8 mouse cellular contexts compared by ENCODE assay signal in the genomic region with DNA sequence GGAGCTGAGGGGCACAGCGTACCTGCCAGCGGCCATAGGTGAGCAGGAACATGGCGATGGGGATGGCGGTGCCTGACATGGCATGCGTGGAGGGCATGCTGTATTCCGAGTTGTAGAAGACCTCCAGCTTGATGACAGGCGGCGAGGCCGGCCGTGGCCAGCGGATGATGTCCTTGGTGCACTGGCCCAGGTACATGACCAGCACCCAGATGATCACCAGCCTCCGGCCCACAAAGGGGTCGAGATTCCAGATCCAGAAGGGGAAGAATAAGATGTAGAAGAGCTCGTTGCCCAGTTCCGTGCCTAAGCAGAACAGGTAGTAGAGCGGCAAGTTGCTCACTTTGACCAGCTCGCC. TPM values are rescaled to one million over a fixed set of nuclear protein-coding genes. Genes with fewer than 3 reads are reported as not detected.
DNase-seq lines count a peak whose midpoint lies in the region; ATAC-seq lines count a peak whose summit lies in the region.

No protein-coding gene starts in this region.

- H3K36me3 ChIP-seq in midbrain, embryonic 11.5 days (ENCODE audit: control insufficient read depth, insufficient read depth, low read length) = no peaks in the 10 kb centered on the region

- peak overlapping the region; percentile 93 for H3K9ac ChIP-seq in midbrain, embryonic 11.5 days (ENCODE audit: low read length)

- no peak; the same call in none of the 2 replicates for ATAC-seq in midbrain, embryonic 11.5 days (ENCODE audit: low FRiP score)

- peaks cover 9% of the 10 kb centered on the region for H3K4me1 ChIP-seq in midbrain, embryonic 11.5 days (ENCODE audit: control insufficient read depth, insufficient read depth, low read length)

- H3K4me3 ChIP-seq in midbrain, embryonic 11.5 days (ENCODE audit: low read depth, low read length) = peak overlapping the region; percentile 77

- H3K4me2 ChIP-seq in midbrain, embryonic 11.5 days = peak overlapping the region; percentile 97

- 3% methylated on average over 17 of the region's 17 CpGs for WGBS in midbrain, embryonic 11.5 days

- no peaks in the 10 kb centered on the region for H3K9me3 ChIP-seq in midbrain, embryonic 11.5 days (ENCODE audit: control insufficient read depth, low read length)

- H3K27me3 ChIP-seq in midbrain, embryonic 11.5 days (ENCODE audit: control insufficient read depth, insufficient read depth, low read length) = peaks cover 3% of the 10 kb centered on the region; the same call in 1 of the 2 replicates

- DNase-seq in cerebellum, adult 9-10 months = peak; percentile 46
- no peak for DNase-seq in cerebellum, adult 8-10 months
- DNase-seq in 416B (ENCODE audit: low read depth) = peak; percentile 42
- peak; percentile 46 for DNase-seq in brain, adult 2 months (ENCODE audit: low read depth, low spot score)
- peak; percentile 14 to 20 for DNase-seq in frontal cortex, postnatal 25 days (ENCODE audit: low spot score in 2 of 2)
- DNase-seq in kidney, postnatal 25 days = peak; percentile 46 to 71
- peak; percentile 95 for DNase-seq in midbrain, embryonic 11.5 days (ENCODE audit: low spot score, missing footprints)
- DNase-seq in testis, postnatal 10 days (ENCODE audit: low spot score) = peak; percentile 60

- H3K27ac ChIP-seq in midbrain, embryonic 11.5 days (ENCODE audit: low read depth, low read length) = no peak overlapping the region

RNA-seq across cellular contexts. Expression of a gene that starts 0.7 kb away (rescaled TPM):
- 10.0 and 10.2 TPM in 2 replicates for polyA plus RNA-seq in midbrain, embryonic 11.5 days (2014; fragmentation: Nextera tagmentation; extraction: Ambion mirVana)
